Mouse (Mus musculus) common myeloid progenitor, adult 5-6 weeks (primary cell): ENCODE measurements around the gene Pycr2. TPM values are rescaled to one million over a fixed set of nuclear protein-coding genes. Genes with fewer than 3 reads are reported as not detected.
"Not testable (repeated sequence)": the region's sequence is repeated elsewhere in the genome, so short reads cannot be mapped to it uniquely, and the experiment has no call there.

Experiments
- ATAC-seq: replicated peaks from 2 replicates; pipeline ENCODE4 v1.8.0; 2016; ENCODE audit warnings: low read depth, mild to moderate bottlenecking, moderate TSS enrichment, inconsistent platforms; ENCODE audit not compliant: poor library complexity, severe bottlenecking
- total RNA-seq: library from RNA; stranded (forward); fragments of 200-1000, 187-1606 nt; gene quantifications from 2 replicates; pipeline ENCODE4 v1.2.3, GENCODE M21; 2017

The Pycr2 gene
- total RNA-seq, 1 experiment from 2014 or later = 30.5 TPM

DNA sequence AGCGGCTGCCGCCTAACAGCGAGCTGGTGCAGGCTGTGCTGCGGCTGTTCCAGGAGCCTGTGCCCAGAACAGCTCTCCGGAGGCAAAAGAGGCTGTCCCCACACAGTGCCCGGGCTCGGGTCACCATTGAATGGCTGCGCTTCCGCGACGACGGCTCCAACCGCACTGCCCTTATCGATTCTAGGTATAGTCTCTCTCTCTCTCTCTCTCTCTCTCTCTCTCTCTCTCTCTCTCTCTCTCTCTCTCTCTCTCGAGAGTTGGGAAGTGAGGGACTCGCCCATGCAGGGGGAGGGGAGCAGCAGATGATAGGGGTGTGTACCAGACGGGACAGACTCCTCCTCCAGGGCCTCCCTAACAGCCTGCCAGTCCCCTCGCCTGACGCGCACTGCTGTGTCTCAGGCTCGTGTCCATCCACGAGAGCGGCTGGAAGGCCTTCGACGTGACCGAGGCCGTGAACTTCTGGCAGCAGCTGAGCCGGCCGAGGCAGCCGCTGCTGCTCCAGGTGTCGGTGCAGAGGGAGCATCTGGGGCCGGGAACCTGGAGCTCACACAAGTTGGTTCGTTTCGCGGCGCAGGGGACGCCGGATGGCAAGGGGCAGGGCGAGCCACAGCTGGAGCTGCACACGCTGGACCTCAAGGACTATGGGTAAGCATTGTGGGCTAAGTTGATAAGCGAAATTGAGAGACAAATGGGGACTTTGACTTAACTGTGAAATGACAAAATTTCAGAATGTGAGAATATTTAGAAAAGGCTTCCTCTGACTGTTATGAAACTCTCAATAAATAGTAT lies 32.7 kb downstream of the Pycr2 start:
- ATAC-seq = peak; percentile 86

DNA sequence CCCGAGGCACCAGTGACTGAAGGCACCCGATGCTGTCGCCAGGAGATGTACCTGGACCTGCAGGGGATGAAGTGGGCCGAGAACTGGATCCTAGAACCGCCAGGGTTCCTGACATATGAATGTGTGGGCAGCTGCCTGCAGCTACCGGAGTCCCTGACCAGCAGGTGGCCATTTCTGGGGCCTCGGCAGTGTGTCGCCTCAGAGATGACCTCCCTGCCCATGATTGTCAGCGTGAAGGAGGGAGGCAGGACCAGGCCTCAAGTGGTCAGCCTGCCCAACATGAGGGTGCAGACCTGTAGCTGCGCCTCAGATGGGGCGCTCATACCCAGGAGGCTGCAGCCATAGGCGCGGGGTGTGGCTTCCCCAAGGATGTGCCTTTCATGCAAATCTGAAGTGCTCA lies 33.5 kb downstream of the Pycr2 start:
- ATAC-seq = not testable (repeated sequence)

DNA sequence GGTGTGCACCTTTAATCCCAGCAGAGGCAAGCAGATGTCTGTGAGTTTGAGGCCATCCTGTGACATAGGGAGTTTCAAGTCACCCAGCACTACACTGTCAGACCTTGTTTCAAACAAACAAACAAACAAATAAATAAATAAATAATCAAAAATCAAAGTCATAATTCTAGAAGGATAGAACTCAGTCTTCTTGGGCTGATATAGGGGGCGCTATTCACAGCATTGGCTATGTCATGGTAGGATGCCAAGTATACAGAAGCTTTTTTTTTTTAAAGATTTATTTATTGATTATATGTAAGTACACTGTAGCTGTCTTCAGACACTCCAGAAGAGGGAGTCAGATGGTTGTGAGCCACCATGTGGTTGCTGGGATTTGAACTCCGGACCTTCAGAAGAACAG lies 34.7 kb downstream of the Pycr2 start:
- ATAC-seq = not testable (repeated sequence)

DNA sequence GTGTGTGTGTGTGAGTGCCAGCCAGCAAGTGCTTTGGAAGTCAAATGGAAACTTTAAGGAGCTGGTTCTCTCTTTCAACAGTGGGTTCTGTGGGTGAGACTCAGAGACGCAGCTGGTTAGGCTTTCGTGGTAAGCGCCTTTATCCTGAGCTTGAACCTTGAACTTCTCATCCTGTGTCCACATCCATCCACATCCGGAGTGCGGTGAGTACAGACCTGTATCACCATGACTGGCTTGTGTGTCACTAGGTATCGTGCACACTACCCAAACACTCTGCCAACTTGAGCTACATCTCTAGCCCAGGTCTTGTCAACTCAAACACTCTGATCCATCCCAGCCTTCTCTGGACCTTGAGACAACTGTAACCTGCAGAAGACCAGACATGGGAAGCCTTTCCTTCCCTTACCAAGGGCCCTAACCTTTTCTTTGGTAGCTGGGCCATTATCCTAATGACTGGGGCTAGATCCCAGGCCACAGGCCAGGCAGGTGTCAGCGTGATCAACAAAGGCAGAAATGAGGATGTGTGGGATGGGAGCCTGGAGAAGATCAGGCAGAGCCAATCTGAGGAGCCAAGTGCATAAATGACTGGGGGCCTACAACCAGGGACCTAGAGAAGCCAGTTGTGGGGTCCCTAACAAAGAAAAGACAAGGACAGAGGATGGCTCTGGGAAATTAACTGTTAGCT lies 36.8 kb downstream of the Pycr2 start:
- ATAC-seq = 0 out of 2 replicates have a peak, but pooled peaks have one; percentile 7

DNA sequence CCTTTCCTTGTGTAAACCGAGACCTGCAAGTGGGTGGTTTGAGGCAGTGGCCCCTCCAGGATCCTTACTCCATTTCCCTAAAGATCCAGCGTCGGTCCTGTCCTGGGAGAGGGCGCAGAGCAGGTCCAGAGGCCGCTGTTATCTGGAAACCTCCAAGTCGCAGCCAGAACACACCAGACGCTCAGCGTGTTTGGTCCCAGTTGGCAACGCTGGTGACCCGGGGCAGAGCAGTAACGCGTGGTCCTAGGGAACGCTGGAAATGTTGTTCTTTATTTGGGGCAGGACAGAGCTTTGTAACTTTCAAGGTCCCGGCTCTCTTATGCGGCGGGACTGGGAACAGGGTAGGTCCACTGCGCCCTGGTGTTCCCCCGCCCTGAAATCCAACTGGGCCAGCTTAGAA lies 37.6 kb downstream of the Pycr2 start:
- no peak for ATAC-seq

DNA sequence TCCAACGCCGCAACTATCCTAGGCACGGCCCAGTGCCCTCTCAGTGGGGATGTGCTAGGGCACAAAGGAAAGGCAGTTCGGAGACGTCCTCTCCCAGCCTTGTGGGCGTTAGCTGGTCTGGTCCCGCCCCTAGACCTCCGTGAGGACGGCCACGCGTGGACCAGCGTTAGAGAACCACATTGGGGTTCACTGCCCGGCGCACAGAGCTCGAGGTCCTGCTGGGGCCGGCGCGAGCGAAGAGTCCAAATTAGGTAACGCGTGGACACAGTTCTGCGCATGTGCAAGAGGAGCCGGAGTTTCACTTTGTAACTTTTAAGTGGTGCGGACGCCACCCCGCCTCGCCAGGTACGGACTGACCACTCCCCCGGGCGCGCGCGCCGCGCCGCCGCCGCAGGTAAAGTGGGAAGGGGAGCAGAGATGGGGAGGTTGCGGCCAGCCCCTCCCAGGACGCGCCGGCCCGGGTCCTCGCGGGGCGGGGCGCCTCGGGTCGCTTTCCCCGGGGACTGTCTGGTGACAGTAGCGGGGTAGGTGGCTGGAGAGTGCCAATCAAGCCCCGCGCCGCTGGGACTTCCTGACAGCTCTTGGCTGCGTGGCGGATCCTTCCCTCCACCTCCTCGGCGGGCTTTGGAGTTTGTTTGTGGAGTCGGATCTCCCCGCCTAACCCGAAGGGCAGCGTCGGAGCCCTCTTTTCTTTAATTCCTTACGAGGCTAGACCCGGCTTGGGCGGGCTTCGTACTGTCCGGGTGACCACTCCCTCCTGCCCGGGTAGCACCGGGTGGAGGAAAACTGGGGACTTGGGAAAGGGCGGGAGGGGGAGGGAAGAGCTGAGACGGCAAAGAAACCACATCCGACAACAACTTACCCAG lies 38.3 kb downstream of the Pycr2 start, which contains the start of gene Tmem63a:
TSS of gene Tmem63a (plus strand) at position 179 of the 866 bp plus-strand sequence.
- ATAC-seq = peak; percentile 30

DNA sequence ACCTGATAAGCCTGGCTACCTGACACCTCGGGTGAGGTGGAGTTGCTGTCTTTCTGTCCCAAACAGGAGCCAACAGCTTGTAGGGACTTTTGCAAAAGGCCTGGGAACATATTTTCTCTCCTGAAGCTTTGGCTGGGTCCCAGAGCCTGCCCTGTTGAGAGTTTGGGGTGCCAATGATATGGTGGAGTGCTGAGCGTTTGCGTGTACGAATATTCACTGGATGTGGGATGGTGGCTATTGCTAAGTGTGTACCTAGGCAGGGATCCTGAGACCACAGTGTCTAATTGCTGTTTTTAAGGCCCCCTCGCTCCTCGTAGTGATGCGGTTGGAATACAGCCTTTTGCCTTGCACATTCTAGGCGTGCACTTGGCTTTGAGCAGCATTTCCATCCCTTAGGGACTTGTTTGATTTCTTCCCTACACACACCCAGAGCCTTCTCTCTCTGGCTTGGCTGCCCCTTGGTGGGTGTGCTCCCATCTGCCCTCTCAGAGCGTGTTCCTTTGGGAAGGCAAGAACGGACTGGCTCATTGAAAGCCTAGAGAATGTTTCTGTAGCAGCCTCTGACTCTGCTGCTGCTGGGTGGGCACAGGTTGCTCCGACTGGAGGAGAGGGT lies 39.0 kb downstream of the Pycr2 start:
- no peak for ATAC-seq

DNA sequence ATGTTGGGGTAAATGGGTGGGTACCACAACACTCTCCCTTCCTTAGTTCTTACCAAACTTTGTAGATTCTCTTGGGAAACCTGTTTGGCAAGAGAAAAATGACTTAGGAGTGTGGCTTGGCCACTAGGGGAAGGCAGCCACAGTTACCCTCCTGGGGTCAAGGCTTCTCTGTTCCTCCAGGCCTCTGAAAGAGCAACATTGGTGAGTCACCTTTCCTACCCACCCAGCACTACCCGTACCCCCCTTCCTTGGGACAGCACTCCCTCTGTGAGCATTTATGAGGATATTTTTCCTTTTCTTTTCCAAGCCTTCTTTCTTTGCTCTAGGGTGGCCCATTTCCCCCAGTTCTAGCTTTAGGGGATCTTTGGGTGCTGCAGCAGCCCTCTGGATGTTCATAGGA lies 39.8 kb downstream of the Pycr2 start:
- ATAC-seq = no peak

DNA sequence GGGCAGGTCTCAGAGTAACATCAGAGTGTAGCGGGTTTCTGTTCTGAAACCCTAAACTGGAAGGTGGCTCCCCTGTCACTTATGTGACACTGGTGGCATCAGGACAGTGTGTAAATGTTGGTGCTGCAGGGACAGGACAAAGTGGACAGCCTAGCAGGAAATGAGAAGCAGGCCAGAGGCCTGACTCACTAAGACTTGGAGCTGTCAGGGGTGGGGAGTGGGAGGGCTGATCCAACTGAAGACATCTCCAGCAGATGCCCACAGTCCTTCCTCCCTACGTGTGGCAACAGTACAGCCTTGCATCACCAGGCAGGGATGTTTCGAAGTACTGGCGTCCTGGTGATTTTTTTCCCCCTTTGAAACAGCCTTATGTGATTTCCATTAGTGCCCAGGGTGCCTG lies 40.5 kb downstream of the Pycr2 start:
- peak; percentile 43 for ATAC-seq

DNA sequence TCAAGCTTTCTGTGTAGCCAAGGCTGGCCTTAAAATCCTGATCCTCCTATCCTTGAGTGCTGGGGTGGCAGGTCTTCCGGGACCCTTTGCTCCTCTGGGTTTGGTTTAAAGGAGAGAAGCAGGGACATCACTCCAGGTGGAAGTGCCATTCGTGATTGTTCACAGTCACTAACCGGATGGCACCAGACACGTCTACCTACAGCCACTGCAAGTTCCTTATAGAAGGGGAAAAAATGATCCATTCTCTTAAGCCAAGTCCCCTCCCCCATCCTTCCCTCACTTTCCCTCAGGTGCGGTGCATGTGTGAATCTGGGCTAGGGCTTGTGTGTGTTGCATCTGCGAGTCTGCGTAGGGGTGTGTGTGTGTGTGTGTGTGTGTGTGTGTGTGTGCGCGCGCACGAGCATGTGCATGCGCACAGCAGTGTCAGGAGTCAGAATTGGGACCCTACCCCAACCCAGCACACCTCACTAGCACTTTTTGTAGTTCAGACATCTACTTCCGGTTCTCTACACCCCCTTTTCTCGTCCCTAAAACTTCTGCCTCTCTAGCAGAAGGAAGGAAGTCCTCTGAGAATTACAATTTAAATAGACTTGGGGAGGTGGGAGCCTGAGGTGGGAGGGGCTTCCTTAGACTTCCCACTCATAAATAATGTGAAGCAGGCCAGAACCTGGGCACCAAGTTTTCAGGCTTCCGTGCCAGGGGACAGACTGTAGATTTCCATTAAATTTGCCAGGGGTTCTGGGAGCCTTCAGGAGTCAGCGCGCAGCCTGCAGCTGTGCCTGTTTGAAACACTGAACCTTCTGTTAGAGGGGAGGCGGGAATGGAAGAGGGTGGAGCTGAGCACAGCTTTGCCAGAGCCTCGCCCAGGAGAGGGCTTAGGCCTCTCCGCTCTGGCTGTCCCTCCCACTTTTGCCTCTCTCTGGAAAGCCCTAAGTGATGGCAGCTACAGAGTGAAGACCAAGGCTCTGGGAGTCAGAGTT lies 41.2 kb downstream of the Pycr2 start:
- peak; percentile 59 for ATAC-seq

DNA sequence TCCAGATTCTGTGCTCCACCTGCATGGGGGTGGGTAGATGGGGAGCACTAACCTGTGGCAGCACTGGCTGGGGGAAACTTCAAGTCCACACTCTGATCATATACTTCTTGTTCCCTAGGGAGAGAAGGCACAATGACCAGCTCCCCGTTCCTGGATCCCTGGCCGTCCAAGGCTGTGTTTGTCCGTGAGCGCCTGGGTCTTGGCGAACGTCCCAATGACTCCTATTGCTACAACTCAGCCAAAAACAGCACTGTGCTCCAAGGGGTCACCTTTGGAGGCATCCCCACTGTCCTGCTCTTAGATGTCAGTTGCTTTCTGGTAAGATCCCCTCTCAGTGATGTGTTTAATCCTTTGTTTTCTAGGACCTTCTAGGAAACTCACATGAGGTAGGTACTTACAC lies 42.4 kb downstream of the Pycr2 start:
- ATAC-seq = no peak

DNA sequence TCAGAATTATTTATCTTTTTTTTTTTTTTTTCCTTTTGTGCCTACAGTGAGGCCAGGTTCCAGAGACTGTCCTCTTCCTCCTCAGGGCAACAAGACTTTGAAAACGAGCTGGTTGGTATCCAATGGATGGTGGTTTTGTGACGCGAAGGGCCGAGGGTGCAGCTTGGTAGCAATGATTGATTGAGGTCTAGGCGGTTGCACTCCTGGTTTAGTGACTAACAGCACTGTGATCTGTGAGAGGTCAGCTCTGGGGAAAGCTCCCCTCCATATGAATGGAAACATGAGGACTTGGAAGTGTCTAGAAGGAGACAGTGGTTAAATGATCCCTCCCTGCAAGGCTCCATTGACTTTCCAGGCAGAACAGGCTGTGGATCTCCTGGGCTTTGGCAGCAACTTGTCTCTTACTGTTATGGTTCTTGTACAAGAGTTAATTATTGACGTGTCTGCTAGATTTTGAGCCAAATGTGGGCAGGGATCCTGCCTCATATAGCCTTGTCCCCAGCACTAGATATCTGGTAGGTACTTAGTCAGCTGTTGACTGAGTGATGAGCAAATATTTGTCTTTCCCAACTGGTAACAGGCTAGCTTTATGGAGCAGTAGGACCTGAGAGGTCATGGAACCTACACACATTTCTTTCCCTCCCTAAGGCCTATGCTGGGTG lies 48.1 kb downstream of the Pycr2 start:
- ATAC-seq = no peak

DNA sequence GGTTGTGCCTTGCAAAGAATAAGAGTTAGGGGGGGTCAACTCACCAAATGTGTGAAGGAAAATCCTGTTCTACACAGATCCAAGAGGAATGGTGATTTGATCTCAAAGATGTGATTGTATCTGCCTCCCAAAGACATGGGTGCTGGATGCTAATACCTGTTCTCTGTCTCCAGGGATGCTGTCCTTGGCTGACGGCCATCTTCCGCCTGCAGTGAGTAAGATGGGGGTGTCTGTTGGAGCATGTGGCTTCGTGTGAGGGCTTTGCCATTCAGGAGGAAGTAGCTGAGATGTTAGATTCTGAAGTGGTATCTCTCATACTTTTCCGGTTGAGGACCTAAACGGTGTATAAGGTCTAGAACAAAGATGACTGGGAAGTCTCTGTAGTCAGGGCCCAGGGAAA lies 48.7 kb downstream of the Pycr2 start:
- ATAC-seq = no peak

DNA sequence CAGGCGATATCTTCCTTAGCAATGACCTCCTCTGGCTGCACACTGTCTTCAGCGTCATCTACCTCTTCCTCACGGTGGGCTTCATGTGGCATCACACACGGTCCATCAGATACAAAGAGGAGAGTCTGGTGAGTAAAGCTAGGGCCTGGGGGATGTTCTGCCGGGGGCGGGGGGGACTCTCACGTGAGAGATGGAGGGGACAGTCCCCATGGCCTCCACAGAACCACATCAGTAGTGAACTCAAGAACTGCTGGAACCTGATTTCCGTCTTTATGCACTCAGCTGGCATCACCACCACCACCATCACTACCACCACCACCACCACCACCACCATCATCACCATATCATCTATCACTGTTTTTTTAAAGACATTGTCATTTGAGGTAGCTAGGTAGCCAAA lies 52.3 kb downstream of the Pycr2 start:
- ATAC-seq = no peak

DNA sequence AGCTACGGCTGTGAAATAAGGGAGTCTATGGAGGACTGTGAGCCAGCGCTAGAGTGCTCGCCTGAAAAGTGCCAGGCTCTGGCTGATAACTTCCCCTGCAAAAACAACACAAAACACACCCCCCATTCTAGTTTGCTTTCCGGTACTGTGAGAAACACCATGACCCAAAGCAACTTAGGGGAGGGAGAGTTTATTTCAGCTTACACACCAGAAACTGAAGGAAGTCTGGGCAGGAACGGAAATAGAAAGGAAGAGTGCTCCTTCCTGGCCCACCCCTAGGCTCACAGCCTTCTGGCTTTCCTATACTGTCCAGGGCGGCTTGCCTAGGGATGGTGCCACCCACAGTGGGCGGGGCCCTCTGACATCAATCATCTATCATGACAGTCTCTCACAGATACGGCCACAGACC lies 52.9 kb downstream of the Pycr2 start:
- peak; percentile 85 for ATAC-seq
